Mouse (Mus musculus) thymus, postnatal 0 days (tissue): ENCODE results near the gene Klhl32. TPM values are rescaled to one million over a fixed set of nuclear protein-coding genes. Genes with fewer than 3 reads are reported as not detected.
"Not testable (repeated sequence)": the region's sequence is repeated elsewhere in the genome, so short reads cannot be mapped to it uniquely, and the experiment has no call there.

Source experiments
- DNase-seq: peaks from one replicate; pipeline ENCODE4 v3.0.0-alpha.2; 2015; ENCODE audit warnings: low spot score
- polyA plus RNA-seq: library from polyadenylated mRNA; unstranded; fragments of >200 nt; fragmentation: Nextera tagmentation; extraction: Ambion mirVana; gene quantifications from 2 replicates; pipeline ENCODE4 v1.2.1, GENCODE M21; 2015

Gene Klhl32
- polyA plus RNA-seq, 1 experiment from 2014 or later = 0.79 TPM

DNA sequence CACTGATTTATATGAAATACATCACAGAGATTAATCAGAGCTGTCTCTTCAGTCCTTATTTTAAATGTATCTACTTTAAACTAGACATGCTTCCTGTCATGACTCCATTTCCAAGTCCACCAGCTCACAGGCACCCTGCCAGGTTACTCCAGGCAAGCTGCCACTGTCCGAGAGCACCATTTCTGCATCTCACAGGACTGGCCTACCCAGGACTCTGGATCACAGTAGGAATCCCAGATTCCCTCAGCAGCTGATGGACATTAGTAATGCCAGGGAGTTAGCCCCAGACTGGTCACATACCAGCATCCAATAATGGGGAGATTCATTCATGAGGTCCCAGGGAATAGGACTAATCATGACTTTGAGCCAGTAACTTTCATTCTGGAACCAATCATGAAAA is 54.7 kb downstream of the Klhl32 start:
- DNase-seq = no peak

DNA sequence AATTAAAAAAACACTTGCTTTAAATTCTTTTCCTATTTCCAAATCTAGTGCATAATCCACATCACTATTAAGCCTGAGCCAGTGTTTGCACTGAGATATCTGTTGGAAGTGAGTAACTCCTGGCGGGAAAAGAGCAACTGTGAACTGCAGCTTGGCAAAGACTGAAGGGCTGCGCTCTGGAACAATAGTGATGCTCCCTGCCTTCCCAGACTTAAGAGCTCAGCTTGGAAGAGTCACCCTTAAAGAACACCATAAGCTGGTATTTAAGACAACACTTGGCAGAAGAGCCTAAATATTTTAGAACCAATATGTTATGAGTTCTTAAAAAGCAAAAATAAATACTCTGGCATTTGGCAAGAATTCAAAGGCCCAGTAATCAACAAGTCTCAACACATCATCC is 55.7 kb downstream of the Klhl32 start:
- DNase-seq = no peak

DNA sequence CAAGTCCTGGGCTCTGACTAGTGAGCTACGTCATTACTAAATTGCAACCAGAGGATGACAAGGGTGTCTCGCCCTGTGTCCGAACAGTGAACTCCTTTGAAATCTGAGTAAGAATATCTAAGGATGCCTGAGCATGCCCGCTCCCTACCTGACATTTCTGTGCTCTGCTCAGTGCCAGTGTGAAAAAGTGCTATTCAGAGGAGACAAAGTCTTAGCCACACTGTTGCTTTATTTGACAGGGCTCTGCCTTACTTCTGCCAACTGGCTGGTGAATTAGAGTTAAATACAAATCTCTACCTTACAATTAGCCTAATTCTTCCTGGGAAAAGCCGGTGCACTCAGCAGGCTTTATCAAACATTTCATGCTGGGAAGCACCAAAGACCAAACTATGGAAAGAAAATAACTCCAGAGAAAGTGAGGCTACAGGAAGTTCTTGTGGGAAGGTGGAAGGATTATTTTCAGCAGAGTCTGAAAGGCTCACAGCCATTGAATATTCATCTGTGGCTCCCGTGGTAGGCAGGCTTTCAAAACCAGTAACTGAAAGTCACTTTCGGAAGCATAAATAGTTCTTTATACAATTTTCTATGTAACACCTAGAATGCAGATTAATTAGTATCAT is 57.1 kb downstream of the Klhl32 start:
- no peak for DNase-seq

DNA sequence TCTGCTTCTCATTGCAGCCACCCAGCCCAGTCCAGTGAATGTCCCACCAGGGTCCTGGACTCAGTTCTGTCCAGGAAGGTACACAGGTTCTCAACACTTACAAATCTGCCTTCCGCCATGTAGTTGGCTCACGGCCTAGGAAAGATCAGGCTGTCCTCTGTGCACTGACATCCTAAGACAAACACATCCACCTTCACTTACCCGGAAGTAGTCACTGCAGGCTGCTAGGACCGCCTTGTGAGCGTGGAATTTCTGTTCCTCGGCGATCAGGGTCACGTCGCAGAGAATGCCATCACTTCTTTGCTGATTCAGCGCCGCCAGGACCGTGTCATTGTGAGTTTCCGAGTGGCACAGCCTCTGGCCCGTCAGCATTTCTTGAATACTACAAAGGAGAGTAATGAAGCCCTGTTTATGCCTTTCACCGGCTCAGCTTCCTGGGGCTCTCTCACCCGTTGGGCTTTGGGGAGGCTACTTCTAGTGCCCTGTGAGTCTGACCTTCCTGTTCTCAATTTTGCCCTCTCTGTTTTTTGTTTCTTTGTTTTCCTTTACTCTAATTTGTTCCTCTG is 58.4 kb downstream of the Klhl32 start:
- DNase-seq = no peak

DNA sequence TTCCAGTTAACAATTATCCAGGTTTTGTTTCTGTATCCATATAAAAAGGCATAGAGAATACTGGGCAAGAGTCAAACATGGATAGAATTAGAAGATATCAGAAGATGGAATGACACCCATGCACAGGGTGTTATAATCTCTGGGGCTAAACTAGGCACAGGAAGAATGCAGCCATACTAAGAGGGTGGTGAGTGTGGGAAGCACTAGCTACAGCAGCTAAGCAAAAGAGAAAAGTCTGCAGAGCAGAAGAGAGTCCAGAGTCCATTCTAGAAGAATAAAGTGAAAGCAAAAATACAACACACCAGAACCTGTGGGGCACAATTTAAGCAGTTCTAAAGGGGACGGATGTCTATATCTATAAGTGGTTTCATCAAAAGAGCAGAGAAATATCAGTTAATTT is 61.6 kb downstream of the Klhl32 start:
- no peak for DNase-seq

DNA sequence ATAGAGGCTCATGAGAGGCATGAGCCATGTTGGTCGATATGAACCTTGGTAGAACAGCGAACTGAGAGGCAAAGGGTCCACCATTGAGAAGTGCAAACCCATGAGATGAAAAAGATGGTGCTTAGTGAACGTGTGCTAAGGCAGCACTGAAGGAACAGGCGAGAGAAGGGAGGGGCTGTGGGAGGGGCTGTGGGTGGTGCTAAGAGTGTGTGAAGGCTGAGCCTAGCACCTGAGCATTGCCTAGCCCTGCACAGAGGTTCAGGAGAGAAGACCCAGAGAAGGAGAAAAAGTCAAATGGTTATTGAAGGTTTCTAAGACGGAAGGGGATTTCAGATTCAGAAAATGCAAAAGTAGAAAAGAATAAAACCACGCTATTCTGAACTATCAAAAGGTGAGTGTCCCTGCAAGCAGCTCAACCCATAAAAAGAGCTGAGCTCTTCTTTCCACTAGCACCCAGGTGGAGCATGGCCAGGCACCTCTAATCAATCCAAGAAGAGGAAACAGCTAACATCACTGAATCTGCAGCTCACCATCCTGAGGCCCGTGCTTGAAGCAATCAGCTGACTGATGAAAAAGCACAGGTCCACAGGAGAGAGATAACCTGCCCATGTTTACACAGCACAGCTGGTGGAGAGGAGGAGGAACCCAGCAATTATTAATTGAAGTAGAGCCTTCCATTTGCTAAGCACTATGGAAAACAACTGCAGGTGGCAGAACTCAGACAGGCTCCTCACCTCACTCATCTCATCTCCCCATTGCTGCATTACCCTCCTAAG is 65.0 kb downstream of the Klhl32 start:
- no peak for DNase-seq

DNA sequence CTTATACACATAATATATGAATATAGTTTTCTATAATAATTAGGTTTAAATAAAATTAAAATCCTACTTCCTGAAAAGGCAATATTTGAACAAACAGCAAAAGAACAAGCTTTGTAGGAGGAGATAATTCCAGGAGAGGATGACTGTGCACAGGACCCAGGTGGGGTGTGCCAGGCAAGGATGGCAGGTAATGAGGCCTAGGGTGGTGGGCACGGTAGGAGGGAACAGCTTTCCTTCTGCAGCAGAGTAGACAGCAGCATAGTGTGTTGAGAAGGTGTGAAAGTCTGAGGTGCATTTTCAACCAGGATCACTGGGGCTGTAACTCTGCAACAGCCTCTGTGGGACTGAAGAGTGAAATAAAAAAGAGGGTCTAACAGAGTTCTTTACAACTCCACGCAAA is 85.0 kb downstream of the Klhl32 start:
- no peak for DNase-seq

DNA sequence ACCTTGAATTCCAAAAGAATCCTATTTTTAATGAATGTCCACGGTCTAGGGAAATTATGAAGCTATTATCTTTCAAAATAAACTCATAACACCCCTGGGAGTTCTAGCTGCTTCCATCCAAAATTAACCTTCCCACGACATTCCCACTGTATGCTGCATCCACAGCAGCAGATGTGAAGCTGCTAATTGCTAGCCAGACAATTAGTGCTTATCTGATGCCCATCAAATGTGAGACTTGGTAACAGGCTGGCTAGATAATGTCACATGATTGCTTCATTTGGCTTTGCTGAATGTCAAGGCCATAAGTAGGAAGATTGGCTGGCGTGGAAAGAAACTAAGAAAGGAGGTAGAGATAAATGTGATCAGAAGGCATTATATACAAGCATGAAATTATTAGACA is 85.5 kb downstream of the Klhl32 start:
- DNase-seq = no peak

DNA sequence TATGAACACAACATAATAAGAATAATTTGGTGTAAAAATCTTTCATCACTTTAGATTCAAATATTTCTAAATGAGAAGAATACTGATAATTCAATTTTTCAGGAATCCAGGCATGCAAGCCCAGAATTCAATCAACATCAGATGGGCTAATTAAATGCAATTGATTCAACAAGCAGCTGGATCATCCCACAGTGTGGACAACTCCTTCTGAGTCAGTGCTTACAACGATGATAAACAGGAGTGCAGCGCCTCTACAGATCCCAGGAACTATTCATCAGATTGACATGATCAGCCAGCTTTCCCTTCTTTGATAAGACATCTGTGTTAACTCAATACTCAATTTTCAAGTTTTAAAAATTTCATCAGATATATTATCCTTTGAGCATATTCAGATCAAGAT is 86.4 kb downstream of the Klhl32 start:
- DNase-seq = no peak

DNA sequence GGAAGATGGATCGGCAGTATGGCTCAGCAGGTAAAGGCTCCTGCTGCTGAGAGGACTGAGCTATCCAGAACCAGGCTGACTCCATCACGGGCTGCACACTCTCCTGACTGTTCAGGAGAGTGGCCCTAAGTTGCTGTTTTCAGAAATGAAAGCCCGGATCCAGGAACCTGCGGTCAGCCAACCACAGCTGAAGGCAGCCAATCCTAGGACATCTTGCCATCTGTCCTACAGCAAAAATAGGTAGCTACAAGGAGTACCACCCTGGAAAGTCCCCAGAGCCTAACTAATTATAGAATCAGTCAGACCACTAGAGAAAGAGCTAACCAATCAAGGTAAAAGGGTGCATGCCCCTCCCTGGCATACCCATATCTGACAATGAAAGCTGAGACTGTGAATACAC is 87.5 kb downstream of the Klhl32 start:
- DNase-seq = no peak

DNA sequence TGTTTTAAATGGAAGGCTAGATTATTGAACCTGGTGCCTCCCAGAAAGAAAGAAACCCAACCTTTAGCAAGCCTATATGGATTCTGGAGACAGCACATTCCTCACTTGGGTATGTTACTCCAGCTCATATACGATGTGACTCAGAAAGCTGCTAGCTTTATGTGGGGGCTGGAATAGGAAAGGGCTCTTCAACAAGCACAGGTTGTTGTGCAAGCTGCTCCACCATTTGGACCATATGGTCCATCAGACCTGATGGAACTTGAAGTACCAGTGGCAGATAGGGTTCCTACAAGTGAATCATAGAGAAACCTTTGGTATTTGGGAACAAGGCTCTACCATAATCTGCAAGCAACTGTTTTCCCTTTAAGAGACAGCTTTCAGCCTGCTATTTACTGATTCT is 92.0 kb downstream of the Klhl32 start:
- DNase-seq = no peak

DNA sequence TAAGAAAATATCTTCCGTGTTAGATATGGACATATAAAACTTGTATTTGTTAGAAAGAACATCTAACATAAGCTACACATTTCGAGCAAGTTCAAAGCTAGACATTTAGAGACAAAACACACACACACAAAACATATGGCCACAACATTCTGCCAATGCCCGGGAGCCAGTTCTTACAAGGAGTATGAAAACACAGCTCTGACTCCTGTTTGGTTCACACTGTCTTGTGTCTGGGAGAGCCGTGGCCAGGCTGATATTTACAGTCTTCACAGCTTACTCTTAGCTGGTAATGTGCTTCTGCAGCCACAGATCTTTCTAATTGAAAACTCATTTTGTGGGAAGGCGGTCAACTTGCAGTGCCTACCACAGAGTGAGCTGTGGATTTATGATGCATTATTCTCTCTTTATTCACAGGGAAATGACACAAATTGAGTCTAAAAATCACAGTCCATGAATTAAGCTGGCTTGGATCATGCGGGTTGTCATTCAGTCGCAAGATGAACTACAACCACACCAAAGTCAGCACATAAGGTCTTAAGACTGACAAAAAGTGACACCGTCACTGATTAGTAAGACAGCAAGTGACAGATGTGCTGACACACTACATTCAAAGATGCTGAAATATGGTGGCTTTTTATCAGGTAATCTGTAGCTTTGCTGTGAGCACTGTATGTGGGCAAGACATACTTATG is 98.3 kb downstream of the Klhl32 start:
- no peak for DNase-seq

DNA sequence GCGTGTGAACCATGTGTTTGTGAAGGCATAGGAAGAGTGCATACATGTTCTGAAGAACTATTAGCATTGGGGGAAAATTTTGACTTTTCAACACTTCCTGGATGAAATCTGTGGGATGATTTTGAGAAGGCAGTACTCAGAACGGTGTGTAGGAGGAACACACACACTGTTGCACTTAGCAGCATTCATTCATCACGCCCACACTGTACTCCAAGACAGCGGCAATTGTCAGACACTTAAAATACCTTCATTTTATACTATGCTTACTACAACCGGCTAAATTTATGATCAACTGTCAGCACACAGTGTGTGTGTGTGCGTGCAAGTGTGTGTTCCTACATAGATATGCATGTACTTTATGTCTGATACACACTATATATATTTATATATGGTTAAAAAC is 113.8 kb downstream of the Klhl32 start:
- DNase-seq = no peak

DNA sequence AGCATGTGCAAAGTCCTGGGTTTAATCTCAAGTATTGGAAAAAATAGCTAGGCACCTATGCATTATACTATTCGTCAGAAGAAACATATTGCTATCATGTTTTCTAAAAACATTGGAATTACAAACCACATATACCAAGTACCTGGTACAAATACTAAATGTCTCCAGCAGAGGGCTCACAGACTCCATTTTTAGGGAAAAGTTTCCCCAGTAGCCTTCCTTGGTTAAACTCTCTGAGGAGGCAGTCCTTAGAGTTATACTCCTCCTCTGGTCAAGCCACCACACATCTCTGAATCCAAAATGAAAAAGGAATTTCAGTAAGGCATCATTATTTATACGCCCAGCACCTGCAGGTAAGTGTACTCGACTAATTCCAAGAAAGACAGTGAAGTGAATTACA is 130.1 kb downstream of the Klhl32 start:
- DNase-seq = peak; percentile 2

DNA sequence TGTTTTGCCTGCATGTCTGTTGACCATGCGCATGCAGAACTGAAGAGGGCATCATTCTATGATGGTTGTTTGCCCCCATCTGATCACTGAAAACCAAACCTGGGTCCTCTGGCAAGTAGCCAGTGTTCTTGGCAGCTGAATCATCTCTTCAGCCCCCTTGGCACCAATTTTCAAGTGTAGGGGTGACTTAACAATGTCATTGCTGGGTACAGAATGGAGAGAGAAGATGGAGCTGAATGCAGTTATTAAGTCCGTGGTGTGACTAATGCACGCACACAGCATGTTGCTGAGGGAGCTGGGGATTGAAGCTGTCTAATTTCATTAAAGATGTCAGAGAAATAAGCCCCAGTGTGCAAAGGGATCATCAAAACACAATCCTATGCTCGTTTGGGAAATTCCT is 135.4 kb downstream of the Klhl32 start:
- no peak for DNase-seq

DNA sequence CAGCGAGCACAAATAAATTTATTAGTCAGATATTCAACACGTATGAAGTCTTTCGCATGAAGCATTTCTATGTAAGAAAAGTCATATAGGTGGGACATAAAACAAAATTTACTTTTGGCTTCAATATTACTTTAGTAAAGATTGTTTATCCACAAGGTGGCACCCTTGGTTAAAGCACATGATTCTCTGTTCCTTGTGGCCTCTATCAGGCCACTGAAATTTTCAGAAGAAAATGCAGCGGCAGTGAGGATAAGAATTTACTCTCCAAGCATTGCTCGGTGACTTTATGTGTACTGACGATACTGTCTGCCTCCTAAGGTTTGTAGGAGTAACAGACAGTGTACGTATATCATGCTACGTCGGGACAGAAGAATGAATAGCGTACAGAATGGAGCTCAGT is 136.6 kb downstream of the Klhl32 start:
- DNase-seq = no peak

DNA sequence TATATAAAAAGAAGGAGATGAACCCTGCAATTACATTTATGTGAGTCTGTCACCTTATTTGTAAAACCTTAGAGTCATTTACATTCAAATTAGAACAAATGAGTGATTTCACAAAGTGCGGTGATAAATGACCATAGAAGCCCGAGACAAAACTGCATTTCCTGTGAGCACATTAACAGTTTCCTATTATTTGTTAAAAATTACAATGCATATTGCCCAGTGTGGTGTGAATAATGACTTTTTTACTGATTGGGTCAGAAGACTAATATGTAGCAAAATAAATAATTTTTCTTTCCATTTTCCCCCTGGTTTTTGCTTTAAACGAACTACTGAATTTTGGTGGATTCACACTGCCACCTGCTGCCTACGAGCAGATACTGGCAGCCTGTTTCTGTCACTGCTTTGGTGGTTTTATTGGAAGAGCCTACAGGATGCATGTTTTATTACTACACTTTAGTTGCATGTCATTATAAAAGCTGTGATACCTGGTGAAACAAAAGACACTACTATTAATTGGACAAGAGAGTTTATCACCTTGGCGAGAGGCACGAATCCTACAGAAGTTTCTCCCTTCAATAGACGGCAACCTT is 152.3 kb downstream of the Klhl32 start:
- no peak for DNase-seq

DNA sequence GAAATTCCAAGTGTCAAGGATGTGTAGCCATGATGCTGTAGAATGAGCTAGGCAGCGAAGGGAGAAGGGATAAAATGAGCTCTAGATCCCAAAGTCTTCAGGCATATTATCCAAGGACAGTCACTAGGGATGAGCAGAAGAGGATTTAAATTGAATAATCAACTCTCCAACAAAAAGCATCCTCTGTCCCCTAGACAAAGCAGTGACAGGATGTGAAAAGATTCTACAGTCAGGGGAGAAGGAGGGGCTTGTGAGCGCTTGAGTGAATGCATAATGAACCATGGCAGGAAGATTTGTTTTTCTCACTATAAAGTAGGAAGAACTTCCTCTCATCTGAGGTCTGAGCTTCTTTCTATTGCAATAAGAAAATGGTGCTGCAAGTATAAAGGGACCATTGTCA is 170.8 kb downstream of the Klhl32 start:
- no peak for DNase-seq

DNA sequence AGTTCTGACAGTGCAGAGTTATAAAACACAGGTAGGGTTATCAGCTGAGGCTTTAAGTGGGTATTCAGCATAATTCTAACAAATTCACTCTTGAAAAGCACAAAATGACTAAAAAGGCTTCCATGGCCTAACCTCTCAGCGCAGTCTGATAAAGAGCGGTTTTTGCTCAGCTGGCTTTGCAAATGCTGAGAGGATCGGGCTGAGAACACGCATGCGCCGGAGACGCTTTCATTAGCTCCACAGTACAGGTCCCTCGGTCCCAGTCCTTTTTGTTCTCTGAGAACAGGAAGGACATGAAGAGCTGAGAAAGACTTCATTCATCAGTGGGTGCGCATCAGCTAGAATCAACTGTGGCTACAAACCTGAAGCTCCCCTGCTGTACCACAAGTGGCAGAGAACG is 180.9 kb downstream of the Klhl32 start:
- DNase-seq = no peak

DNA sequence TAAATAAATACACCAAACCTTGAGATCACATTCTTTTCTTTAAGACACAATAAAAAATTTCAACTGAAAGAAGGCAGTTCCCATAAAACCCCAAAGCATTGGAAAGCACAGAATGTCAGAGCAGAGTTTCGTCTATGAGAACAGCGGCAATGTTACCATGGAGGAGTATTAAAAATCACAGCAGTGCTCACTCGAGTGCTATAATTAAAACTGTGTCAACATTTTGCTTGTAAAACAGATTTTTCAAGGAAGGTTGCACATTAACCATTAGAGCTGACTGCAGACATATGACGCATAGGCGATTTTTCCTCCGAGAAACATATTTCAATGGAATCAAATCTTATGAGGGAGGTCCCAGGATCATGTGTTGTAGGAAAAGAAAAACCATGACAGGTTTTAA is 191.7 kb downstream of the Klhl32 start:
- no peak for DNase-seq

DNA sequence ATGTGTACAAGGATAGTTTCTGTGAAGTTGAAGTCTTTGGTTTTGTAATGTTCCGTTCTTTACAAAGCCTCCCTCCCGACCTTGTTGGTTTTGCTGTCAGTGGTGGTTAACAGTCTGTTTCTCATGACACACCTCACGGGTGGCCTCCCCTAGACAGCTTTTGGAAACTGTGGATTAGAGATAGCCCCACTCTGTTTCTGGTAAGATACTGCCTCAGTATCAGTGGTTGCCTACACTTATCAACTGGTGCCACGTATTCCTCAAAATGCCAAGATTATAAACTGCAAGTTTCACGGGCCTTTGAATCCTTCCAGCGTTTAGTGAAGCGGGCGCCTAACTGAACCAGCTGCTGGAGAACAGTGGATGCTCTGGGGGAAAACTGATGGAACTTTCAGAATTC is 206.2 kb downstream of the Klhl32 start:
- DNase-seq = not testable (repeated sequence)

DNA sequence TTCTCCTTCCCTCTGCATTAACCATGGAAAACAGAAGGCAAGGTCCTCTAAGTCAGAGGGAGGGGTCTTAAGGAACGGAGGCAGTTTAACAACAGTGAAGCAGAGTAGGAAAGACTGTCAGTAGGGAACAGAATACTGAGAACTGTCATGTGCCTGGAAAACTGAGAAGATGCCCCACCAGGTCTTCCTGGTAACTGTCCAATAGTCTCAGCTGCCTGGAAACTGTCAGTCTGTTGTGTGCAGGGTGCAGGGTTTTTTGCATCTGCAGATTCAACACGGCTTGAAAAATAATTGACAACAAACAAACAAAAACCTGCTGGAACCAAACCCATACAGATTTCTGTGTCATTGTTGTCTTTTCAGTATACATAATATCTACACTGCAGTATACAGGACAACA is 208.6 kb downstream of the Klhl32 start:
- no peak for DNase-seq
